Mouse (Mus musculus) intestine, postnatal 0 days (tissue): ENCODE measurements around the gene Rasgef1c. TPM values are rescaled to one million over a fixed set of nuclear protein-coding genes. Genes with fewer than 3 reads are reported as not detected.

Experiments
- ATAC-seq: fragments of 200-750 bp; cut with Nextera tagmentation; 2 replicates; pipeline ENCODE4 v1.8.0; 2017; ENCODE audit warnings: mild to moderate bottlenecking, moderate TSS enrichment, moderate library complexity
- H3K27ac ChIP-seq: fragments of 300-500 bp; sonication (generic); 2 replicates; pipeline ENCODE4 v1.5.1; 2014; ENCODE audit warnings: mild to moderate bottlenecking, low read depth, low read length, moderate library complexity
- H3K27me3 ChIP-seq: fragments of 300-500 bp; sonication (generic); replicated peaks from 2 replicates; pipeline ENCODE4 v1.6.1; 2014; ENCODE audit warnings: low read length, mixed read lengths; ENCODE audit not compliant: control insufficient read depth, insufficient read depth
- H3K36me3 ChIP-seq: fragments of 300-500 bp; sonication (generic); 2 replicates; pipeline ENCODE4 v1.6.1; 2014; ENCODE audit warnings: mild to moderate bottlenecking, moderate library complexity; ENCODE audit not compliant: control insufficient read depth, insufficient read depth
- H3K4me1 ChIP-seq: fragments of 300-500 bp; sonication (generic); replicated peaks from 2 replicates; pipeline ENCODE4 v1.6.1; 2014; ENCODE audit warnings: antibody characterized with exemption, low read length, mixed read lengths; ENCODE audit not compliant: control insufficient read depth, insufficient read depth
- H3K4me2 ChIP-seq: fragments of 300-500 bp; sonication (generic); replicated peaks from 2 replicates; pipeline ENCODE4 v1.6.1; 2014; ENCODE audit warnings: low read depth, mild to moderate bottlenecking, moderate library complexity
- H3K4me3 ChIP-seq: fragments of 300-500 bp; sonication (generic); 2 replicates; pipeline ENCODE4 v1.5.1; 2014; ENCODE audit warnings: low read depth, low read length
- H3K9ac ChIP-seq: fragments of 300-500 bp; sonication (generic); 2 replicates; pipeline ENCODE4 v1.6.1; 2014; ENCODE audit warnings: mild to moderate bottlenecking, low read depth, low read length
- H3K9me3 ChIP-seq: fragments of 300-500 bp; sonication (generic); 2 replicates; pipeline ENCODE4 v1.6.1; 2016; ENCODE audit warnings: mixed run types; ENCODE audit not compliant: control insufficient read depth
- CTCF ChIP-seq: sonication (generic); IDR thresholded peaks from 2 replicates; pipeline ENCODE4 v1.5.1; 2016; ENCODE audit warnings: low read depth, mild to moderate bottlenecking, control low read depth, antibody characterized with exemption, moderate library complexity
- microRNA-seq: library from miRNA; unstranded; fragments of <30 nt; microRNA quantifications from one replicate; pipeline ENCODE4, GENCODE M21; 2016
- polyA plus RNA-seq: library from polyadenylated mRNA; unstranded; fragments of >200 nt; fragmentation: Nextera tagmentation; extraction: Ambion mirVana; gene quantifications from 2 replicates; pipeline ENCODE4 v1.2.1, GENCODE M21; 2015

Gene Rasgef1c
- polyA plus RNA-seq, 1 experiment from 2014 or later: 0.44 TPM

GRCm38 (mm10) chr11:50028416-50028815, 126.8 kb downstream of the Rasgef1c start:
- Histone ChIP-seq H3K36me3 (no peaks in the 10 kb centered on the region), H3K4me3 (no peak overlapping the region), H3K9me3 (no peaks in the 10 kb centered on the region), H3K4me2 (no peak overlapping the region), H3K4me1 (0 out of 2 replicates have a peak, but pooled peaks cover 2% of the 10 kb centered on the region), H3K27ac (no peak overlapping the region), H3K27me3 (no peaks in the 10 kb centered on the region), H3K9ac (no peak overlapping the region)
- no peak for ATAC-seq
- TF ChIP-seq CTCF: no peak

Small RNAs within 50 kb of the gene (microRNA-seq; reads per million reads assigned to microRNA genes)
- not detected for gene Gm23492

Other genes starting within 250 kb of the Rasgef1c start
- 3.2 and 4.4 TPM in 2 replicates for gene Scgb3a1, start 238.2 kb upstream of the Rasgef1c start, polyA plus RNA-seq
- gene Cnot6, start 189.1 kb upstream of the Rasgef1c start, polyA plus RNA-seq: 27.2 and 31.3 TPM in 2 replicates
- gene Gfpt2, start 107.7 kb upstream of the Rasgef1c start, polyA plus RNA-seq: 1.7 and 2.8 TPM in 2 replicates
- 21.7 and 22.0 TPM in 2 replicates for gene Mapk9, start 55.1 kb upstream of the Rasgef1c start, polyA plus RNA-seq
- gene Rnf130, start 123.5 kb downstream of the Rasgef1c start, polyA plus RNA-seq: 46.5 and 52.2 TPM in 2 replicates
- gene Tbc1d9b, start 229.6 kb downstream of the Rasgef1c start, polyA plus RNA-seq: 16.7 and 18.0 TPM in 2 replicates